Mouse (Mus musculus): ENCODE measurements at regions not wholly inside any gene's neighbourhood (a gene's known extent, or its start where the extent isn't known, plus 50 kb on each side); places are given as distances from the start of the nearest gene placed in this dataset.

GRCm38 (mm10) chr2:6263565-6263964 lies 50.7 kb upstream of the Echdc3 start:
- H3K9me3 ChIP-seq (replicated peaks) = peaks cover 5% of the 10 kb centered on the region; the same call in 1 of the 2 replicates
- peak overlapping the region; percentile 26 for H3K4me3 ChIP-seq (replicated peaks)
- H3K9ac ChIP-seq = peak overlapping the region; percentile 61; the same call in 1 of the 2 replicates
- DNase-seq = peak; percentile 13
- peak overlapping the region; percentile 61 for H3K4me2 ChIP-seq
- 33% methylated on average over 4 of the region's 4 CpGs for WGBS (ENCODE audit: insufficient replicate concordance)
- ATAC-seq (ENCODE audit: low read depth) = peak; percentile 75
- H3K27me3 ChIP-seq = 0 out of 2 replicates have a peak, but pooled peaks cover 3% of the 10 kb centered on the region
- peaks cover 55% of the 10 kb centered on the region for H3K4me1 ChIP-seq (replicated peaks)
- no peaks in the 10 kb centered on the region; the same call in 1 of the 2 replicates for H3K36me3 ChIP-seq
- peak overlapping the region; percentile 96 for H3K27ac ChIP-seq

- Histone ChIP-seq H3K9ac (peak overlapping the region; percentile 61), H3K27me3 (0 out of 2 replicates have a peak, but pooled peaks cover 3% of the 10 kb centered on the region), H3K4me2 (peak overlapping the region; percentile 61), H3K4me1 (replicated peaks) (peaks cover 55% of the 10 kb centered on the region), H3K36me3 (no peaks in the 10 kb centered on the region; the same call in 1 of the 2 replicates), H3K4me3 (replicated peaks) (peak overlapping the region; percentile 26), H3K27ac (peak overlapping the region; percentile 96), H3K9me3 (replicated peaks) (peaks cover 5% of the 10 kb centered on the region; the same call in 1 of the 2 replicates)
- DNase-seq (peak; percentile 68), ATAC-seq (ENCODE audit: low read depth) (peak; percentile 96)
- 22% methylated on average over 8 of the region's 8 CpGs for WGBS (ENCODE audit: insufficient replicate concordance)
Observed at GRCm38 (mm10) chr2:6264085-6264783, 51.4 kb upstream of the Echdc3 start.

- Histone ChIP-seq H3K36me3 (no peaks in the 10 kb centered on the region; the same call in 1 of the 2 replicates), H3K27me3 (0 out of 2 replicates have a peak, but pooled peaks cover 3% of the 10 kb centered on the region), H3K4me2 (peak overlapping the region; percentile 61), H3K4me1 (replicated peaks) (peaks cover 55% of the 10 kb centered on the region), H3K27ac (peak overlapping the region; percentile 96), H3K4me3 (replicated peaks) (no peak overlapping the region), H3K9ac (peak overlapping the region; percentile 61), H3K9me3 (replicated peaks) (peaks cover 5% of the 10 kb centered on the region; the same call in 1 of the 2 replicates)
- no peak for DNase-seq
- WGBS (ENCODE audit: insufficient replicate concordance) = 33% methylated on average over 3 of the region's 3 CpGs
- ATAC-seq (ENCODE audit: low read depth) = no peak
Observed at GRCm38 (mm10) chr2:6265117-6265516, 52.3 kb upstream of the Echdc3 start.

GRCm38 (mm10) chr2:6267066-6267465 lies 54.2 kb upstream of the Echdc3 start:
- Histone ChIP-seq H3K4me1 (replicated peaks) (peaks cover 58% of the 10 kb centered on the region), H3K27ac (0 out of 2 replicates have a peak overlapping the region, but pooled peaks have one; percentile 32), H3K9ac (no peak overlapping the region), H3K9me3 (replicated peaks) (peaks cover 5% of the 10 kb centered on the region; the same call in 1 of the 2 replicates), H3K4me3 (replicated peaks) (no peak overlapping the region), H3K27me3 (0 out of 2 replicates have a peak, but pooled peaks cover 3% of the 10 kb centered on the region), H3K36me3 (no peaks in the 10 kb centered on the region; the same call in 1 of the 2 replicates), H3K4me2 (no peak overlapping the region)
- DNase-seq = no peak
- ATAC-seq (ENCODE audit: low read depth) = no peak
- 62% methylated on average over 6 of the region's 6 CpGs for WGBS (ENCODE audit: insufficient replicate concordance)

GRCm38 (mm10) chr2:6267537-6267936 lies 54.7 kb upstream of the Echdc3 start:
- H3K9ac ChIP-seq = peak overlapping the region; percentile 12; the same call in 1 of the 2 replicates
- no peak overlapping the region for H3K4me3 ChIP-seq (replicated peaks)
- H3K27ac ChIP-seq = peak overlapping the region; percentile 35; the same call in 1 of the 2 replicates
- no peak for ATAC-seq (ENCODE audit: low read depth)
- peaks cover 56% of the 10 kb centered on the region for H3K4me1 ChIP-seq (replicated peaks)
- no peaks in the 10 kb centered on the region; the same call in 1 of the 2 replicates for H3K36me3 ChIP-seq
- H3K27me3 ChIP-seq = 0 out of 2 replicates have a peak, but pooled peaks cover 3% of the 10 kb centered on the region
- no peak overlapping the region for H3K4me2 ChIP-seq
- H3K9me3 ChIP-seq (replicated peaks) = peaks cover 5% of the 10 kb centered on the region; the same call in 1 of the 2 replicates
- WGBS (ENCODE audit: insufficient replicate concordance) = 27% methylated on average over 9 of the region's 9 CpGs
- DNase-seq = no peak

GRCm38 (mm10) chr2:6272514-6272913 lies 50.0 kb upstream of the Usp6nl start:
- Histone ChIP-seq H3K9me3 (replicated peaks) (no peaks in the 10 kb centered on the region), H3K27ac (no peak overlapping the region), H3K27me3 (no peaks in the 10 kb centered on the region; the same call in 1 of the 2 replicates), H3K36me3 (no peaks in the 10 kb centered on the region), H3K4me3 (replicated peaks) (no peak overlapping the region), H3K9ac (no peak overlapping the region), H3K4me1 (replicated peaks) (peaks cover 19% of the 10 kb centered on the region), H3K4me2 (no peak overlapping the region)
- DNase-seq (no peak), ATAC-seq (ENCODE audit: low read depth) (no peak)
- WGBS (ENCODE audit: insufficient replicate concordance) = 81% methylated on average over 2 of the region's 2 CpGs
